Mouse (Mus musculus) kidney, adult 9 months (tissue): ENCODE measurements around the gene Ccng1.

Experiments
- DNase-seq: peaks from one replicate; pipeline ENCODE4 v3.0.0; 2022

Ccng1 gene

DNA sequence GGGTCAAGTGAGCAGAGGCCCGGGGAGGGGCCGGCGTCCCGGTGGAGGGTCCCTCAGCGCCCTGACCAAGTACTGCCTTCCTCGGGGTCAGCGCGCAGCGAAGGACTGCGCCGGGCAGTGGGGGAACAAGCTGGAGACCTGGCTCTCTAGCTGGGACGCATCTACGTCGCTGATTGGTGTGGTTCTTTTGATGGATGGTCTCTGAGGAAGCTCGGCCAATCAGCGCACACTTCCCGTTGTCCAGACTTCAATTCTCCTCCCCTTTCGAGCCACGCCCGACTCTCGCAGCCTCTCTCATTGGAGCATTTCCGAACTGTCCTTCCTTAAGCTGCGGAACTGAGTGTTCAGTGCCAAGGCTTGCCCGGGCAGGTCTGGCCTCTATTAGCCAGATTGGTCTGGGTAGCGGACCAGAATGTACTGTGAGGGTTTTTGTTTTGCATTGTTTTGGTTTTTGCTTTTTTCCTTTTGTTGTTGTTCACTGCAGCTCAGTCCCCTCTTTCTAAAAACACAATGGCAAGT is at the start of gene Ccng1:
Gene Ccng1 (minus strand): TSS at position 203 of the 519 bp plus-strand sequence.
- peak; percentile 97 for DNase-seq

DNA sequence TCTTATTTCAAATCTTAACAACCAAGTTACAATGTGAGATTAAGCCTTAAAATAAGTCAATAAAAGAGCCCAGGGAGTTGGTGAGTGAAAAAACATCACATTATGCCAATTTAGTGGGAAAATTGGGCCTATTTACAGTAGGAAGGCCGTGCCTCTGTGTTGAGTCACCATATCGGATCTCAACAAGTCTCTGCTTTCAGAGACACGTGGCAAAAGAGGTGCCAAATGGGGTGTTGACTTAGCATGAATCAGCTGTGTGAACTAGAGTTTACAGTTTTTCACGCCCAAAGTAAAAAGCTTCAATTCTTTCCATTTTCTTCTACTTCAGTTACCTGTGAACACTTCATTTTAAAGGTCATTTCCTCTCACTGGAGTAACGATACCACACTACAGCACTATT is 35.2 kb upstream of the Ccng1 start:
- no peak for DNase-seq

GRCm38 (mm10) chr11:40789701-40790100 is 34.6 kb upstream of the Ccng1 start:
- DNase-seq = no peak

DNA sequence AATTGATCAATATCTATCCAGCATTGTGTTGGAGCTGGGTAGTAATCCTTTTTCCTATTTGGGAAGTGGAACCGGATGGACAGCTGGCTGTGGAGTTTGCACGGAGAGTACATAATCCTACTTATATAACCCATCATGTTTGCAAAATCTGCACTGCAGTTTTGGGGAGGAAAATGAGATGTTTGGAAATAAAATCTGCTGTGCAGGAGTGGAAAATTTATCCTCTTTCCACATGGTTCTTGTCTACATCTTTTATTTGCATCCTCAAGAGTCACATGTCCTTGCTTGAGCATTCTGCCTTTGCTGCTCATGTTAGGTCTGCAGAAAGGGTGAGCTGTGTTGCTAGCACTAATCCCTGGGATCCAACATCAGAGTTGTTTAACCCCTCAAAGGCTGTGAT is 31.8 kb upstream of the Ccng1 start:
- no peak for DNase-seq

DNA sequence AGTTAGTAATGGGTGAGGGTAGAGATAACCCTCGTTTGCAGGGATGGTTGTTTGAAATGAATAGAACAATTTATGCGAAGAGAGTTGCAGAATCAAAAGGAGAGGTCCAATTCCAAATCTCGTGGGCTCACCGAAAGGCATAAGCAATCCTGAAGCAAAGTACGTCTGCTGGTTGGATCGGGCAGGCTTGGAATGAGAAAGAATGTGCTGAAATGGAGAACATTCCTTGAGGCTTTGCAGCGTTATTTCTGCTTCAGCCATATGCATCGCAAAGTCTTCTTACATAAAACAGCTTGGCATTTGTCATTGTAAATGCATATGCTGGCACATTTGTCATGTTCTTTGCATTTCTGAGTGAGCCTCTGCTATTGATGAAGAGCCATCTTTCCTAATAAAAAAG is 29.2 kb upstream of the Ccng1 start:
- no peak for DNase-seq

GRCm38 (mm10) chr11:40783346-40783745 is 28.2 kb upstream of the Ccng1 start:
- DNase-seq = no peak

DNA sequence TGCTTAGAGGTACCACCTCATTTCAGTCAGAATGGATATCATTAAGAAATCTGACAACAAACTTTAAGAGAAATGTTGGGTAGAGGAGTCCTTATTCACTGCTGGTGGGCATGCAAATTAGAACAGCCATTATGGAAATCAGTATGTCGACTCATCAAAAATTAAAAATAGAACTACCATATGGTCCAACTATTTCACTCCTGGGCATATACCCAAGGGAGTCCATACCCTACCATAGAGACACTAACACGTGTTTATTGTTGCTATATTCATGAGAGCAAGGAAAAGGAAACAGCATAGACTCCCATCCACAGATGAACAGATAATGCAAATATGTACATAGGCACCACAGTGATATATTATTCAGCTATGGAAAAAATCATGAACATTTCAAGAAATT is 26.7 kb upstream of the Ccng1 start:
- DNase-seq = no peak

- DNase-seq = peak; percentile 47
These were observed 20.5 kb upstream of the Ccng1 start for GRCm38 (mm10) chr11:40775315-40776269.

- no peak for DNase-seq
These were observed 9.6 kb upstream of the Ccng1 start for GRCm38 (mm10) chr11:40764690-40765089.

DNA sequence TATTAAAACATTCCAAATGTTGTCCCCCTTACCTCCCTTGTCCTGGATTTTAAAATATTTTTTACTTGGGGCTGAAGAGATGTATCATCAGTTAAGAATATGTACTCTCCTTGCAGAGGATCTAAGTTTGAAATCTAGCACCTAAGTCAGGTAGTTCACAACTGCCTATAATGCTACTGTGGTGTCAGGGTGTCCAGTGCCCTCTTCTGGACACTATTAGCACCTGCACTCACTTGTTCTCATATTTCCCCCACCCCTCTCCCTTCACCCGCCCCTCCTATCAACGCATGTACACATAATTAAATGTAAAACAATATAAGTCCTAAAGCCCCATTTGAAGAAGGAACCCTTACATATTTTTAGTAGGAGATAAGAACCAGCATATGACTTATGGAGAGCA is 8.3 kb upstream of the Ccng1 start:
- DNase-seq = peak; percentile 32

GRCm38 (mm10) chr11:40759896-40760295 is 4.8 kb upstream of the Ccng1 start:
- DNase-seq = no peak

DNA sequence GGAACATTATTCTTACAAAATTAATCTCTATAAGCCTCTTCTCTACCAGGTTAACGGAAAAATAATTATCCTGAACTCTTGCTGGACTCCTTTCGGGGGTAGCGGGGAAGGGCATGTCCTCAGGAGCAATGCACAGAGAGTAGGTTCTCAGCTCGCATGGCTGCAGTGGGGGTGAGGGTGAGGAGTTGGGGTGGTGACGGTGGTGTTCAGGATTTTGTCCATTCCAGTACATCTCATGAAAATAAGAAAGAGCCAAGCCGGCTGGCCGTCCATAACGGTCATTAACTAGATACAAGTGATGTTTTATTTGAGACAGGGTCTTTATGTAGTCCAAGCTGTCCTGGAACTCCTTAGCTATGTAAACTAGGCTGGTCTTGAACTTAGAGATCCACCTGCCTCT is 857 bp upstream of the Ccng1 start:
- no peak for DNase-seq

GRCm38 (mm10) chr11:40754664-40755107 is 425 bp downstream of the Ccng1 start:
- peak; percentile 9 for DNase-seq

DNA sequence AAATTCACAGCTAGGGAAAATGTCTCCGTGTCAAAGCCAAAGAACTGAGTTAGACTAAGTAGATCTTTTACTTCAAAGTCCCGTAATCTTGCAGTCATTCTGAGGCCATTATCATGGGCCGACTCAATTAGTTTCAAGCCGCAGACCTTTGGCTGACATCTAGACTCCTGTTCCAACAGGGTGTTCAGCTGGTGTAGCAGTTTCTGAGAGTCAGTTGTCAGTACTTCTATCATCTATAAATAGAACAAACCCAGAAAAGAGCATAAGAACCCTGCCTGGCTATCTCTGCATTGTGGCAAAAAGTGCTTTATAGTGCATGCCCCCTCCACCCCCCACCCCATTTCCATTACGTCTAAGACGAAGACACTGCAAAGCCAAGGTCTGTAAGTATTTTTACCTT is 1.3 kb downstream of the Ccng1 start:
- peak; percentile 19 for DNase-seq

- no peak for DNase-seq
These were observed 7.4 kb downstream of the Ccng1 start for GRCm38 (mm10) chr11:40747716-40748115.

- no peak for DNase-seq
These were observed 8.8 kb downstream of the Ccng1 start for GRCm38 (mm10) chr11:40746361-40746760.

GRCm38 (mm10) chr11:40744348-40744747 is 10.8 kb downstream of the Ccng1 start:
- no peak for DNase-seq

DNA sequence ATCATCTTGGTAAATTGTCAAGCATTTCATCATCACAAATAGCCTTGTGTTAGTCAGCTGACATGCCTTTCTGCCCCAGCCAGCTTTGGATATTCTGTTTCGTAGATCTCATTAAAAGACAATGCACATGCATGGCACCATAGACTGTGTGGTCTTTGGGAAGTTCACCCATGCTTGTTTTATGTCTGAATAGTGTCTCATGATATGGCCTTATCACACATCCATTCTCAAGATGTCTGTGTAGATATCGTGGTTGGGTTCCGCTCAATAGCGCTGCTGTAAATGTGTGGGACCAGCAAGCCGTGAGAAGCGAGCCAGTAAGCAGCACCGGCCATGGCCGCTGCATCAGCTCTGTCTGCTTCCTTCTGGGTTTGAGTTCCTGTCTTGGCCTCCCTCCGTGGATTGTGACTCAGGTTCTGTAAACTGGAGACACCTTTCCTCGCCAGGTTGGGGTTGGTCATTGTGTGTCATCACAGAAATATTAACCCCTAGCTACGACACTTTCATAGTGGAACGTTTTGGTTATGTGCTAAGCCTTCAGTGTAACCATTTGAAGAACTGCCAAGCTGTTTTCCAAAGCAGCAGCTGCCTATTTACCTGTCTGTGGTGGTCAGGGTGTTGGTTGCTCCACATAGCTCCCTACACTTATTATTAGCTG is 13.4 kb downstream of the Ccng1 start:
- no peak for DNase-seq

DNA sequence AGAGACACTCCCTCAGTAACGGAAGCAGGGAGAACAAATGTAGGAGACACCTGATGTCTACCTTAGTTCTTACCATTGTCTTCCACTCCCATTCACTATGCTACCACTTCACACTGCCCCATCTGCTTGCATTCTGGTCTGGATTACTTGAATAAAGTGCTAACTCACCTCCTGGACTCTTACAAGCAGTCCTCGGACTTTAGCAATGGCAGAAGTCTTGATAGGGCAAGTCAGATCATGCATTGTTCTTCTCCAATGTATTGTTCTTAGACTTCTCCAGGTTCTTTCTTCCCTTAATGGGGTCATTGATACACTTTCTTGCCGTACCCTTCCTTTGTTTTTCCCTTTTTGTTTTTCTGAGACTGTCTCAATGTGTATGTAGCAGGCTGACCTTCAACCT is 17.7 kb downstream of the Ccng1 start:
- no peak for DNase-seq

GRCm38 (mm10) chr11:40734251-40734752 is 20.8 kb downstream of the Ccng1 start:
- no peak for DNase-seq

- peak; percentile 98 for DNase-seq
These were observed 21.6 kb downstream of the Ccng1 start, which contains the start of the genes Hmmr and Nudcd2 for GRCm38 (mm10) chr11:40733339-40734174. Gene Hmmr (minus strand): TSS chr11:40733422. Gene Nudcd2 (plus strand): TSS chr11:40733667.

DNA sequence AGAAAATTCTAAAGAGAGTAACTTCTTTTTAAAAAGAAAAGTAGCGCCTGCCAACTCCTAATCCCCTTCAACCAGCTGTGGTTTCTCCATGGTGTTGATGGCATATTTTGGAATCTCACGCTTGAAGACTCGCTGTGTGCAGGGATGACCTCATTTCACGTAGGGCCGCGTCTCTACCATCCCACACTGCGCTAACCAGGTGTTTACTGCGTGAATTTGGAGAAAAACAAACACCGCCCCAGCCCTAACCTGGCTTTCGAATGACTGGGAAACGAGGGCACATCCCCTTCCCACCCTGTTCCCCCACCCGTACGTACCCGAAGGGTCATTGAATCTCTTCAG is 22.1 kb downstream of the Ccng1 start:
- DNase-seq = no peak

DNA sequence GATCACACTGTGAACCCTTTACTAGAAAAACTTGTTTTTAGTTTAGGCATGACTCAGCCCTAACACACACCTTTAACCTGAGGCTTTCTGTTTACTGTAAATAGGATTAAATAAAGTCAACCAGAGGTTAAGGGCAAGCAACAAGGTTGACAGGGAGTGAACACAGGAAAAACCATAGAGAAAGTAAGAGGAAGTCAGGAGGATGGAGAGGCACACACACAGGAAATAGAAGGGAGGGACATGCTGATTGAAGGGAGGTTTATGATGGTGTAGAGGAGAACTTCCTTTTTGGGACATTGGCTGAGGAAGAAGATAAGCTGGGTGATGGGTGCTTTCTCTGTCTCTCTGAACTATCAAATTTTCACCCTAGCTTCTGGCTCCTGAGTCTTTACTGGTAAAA is 36.8 kb downstream of the Ccng1 start:
- peak; percentile 3 for DNase-seq
